Mouse (Mus musculus): Measurements from ENCODE around the gene Sfr1. TPM values are rescaled to one million over a fixed set of nuclear protein-coding genes. Genes with fewer than 3 reads are reported as not detected.

Sfr1 gene
- 297 and 314 TPM in 2 replicates for polyA plus RNA-seq (2016; fragmentation: Nextera tagmentation; extraction: Ambion mirVana)

DNA sequence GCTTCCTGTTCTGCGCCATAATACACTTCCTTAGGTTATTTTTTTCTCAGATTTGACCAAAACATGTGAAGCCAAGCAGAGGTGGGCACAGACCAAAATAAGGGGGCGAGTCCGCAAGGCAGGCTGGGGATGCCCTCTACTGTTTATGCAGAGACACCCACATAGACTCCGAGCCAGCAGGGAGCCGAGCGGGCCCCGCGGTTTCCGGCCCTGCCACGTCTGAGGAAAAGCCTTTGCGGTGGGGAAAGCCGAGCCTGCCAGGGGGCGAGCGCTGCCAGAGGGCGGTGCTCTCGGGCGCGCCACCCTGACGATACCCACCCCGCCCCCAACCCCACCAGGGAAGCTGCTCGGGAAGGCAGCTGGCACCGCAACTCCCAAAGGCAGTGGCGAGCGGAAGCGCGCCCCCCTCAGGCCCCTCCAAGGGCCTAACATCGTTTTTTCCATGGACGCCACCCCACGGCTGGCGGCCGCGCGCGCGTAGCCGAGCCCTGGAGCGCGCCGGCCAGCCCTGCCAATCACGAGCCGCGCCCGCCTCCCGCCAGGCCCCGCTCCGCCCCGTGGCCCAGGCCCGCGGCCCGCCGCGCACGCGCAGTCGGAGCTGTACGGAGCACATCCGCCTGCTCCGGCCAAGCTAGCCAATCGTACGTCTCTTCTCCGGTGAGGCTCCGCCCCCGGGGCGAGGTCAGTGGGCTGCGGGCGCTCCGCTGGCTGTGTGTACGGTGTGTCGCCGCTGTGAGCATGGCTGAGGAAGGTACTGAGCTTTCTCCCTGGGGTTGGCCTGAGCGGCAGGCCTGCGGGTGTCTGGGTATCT, at the start of gene Sfr1:
Sfr1 (plus strand) TSS at position 612 of the 811 bp plus-strand sequence.
- peak; percentile 97 for ATAC-seq (ENCODE audit: low FRiP score)

DNA sequence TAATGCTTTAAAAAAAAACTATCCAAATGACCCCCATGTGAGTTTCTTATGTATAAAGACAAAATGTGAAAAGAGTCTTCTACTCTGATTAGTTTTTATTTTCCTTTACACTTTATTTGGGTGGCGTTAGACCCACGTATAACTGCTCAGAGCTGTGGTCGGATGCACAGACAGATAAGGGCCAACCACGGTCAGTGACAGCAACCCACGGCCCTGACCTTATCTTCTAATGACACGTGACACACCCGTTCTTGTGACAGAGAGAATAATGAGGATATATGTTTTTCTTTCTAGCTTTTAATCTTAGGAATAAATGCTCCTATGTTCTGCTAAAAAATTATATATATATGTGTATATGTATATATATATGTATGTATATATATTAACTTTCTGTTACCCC, 41.9 kb upstream of the Sfr1 start:
- no peak overlapping the region for H3K9ac ChIP-seq
- H3K4me2 ChIP-seq, result no peak overlapping the region
- no peak for ATAC-seq (ENCODE audit: low FRiP score)
- 89% methylated on average over 7 of the region's 7 CpGs for WGBS
- peaks cover 17% of the 10 kb centered on the region for H3K4me1 ChIP-seq
- H3K27ac ChIP-seq, result no peak overlapping the region
- no peaks in the 10 kb centered on the region for H3K27me3 ChIP-seq
- H3K9me3 ChIP-seq, result no peaks in the 10 kb centered on the region
- H3K4me3 ChIP-seq (replicated peaks), result no peak overlapping the region
- no peaks in the 10 kb centered on the region for H3K36me3 ChIP-seq (replicated peaks)

More for the DNA sequence above, at the start of gene Sfr1:
- under 1% methylated on average over 69 of the region's 72 CpGs for WGBS
- Histone ChIP-seq H3K9ac (peak within 1 kb of the TSS; percentile 83), H3K4me3 (replicated peaks) (peak within 1 kb of the TSS; percentile 72), H3K4me1 (peaks cover 15% of the 10 kb centered on the region), H3K4me2 (peak within 1 kb of the TSS; percentile 73), H3K27ac (peak within 1 kb of the TSS; percentile 97), H3K36me3 (replicated peaks) (peaks cover 35% of the 10 kb centered on the region), H3K9me3 (no peaks in the 10 kb centered on the region), H3K27me3 (no peaks in the 10 kb centered on the region)

DNA sequence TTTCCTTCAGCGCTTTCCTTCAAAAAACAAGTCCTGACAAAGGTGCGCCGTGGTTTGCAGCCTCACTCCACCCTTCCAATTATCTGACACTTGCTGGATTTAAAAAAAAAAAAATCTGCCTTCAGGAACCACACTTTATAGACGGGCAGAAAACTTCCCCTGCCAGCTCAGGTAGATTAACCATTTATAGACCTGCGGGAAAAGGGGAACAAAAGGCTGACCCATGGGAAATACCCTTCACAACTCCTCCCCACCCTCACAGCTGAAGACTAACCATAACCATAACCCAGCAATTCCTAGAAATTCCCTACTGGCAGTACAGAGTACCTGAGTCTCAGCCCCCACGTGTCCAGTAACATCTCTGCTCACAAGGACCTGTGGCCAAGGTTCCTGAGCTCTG, 39.5 kb upstream of the Sfr1 start, which contains the start of gene Col17a1:
Col17a1 (minus strand) TSS at position 101 of the 400 bp plus-strand sequence.
- Histone ChIP-seq H3K9me3 (no peaks in the 10 kb centered on the region), H3K4me1 (peaks cover 13% of the 10 kb centered on the region), H3K27me3 (no peaks in the 10 kb centered on the region), H3K27ac (no peak within 1 kb of the TSS), H3K4me3 (replicated peaks) (no peak within 1 kb of the TSS), H3K36me3 (replicated peaks) (no peaks in the 10 kb centered on the region), H3K9ac (no peak within 1 kb of the TSS), H3K4me2 (no peak within 1 kb of the TSS)
- WGBS, result 79% methylated on average over 6 of the region's 6 CpGs
- no peak for ATAC-seq (ENCODE audit: low FRiP score)

DNA sequence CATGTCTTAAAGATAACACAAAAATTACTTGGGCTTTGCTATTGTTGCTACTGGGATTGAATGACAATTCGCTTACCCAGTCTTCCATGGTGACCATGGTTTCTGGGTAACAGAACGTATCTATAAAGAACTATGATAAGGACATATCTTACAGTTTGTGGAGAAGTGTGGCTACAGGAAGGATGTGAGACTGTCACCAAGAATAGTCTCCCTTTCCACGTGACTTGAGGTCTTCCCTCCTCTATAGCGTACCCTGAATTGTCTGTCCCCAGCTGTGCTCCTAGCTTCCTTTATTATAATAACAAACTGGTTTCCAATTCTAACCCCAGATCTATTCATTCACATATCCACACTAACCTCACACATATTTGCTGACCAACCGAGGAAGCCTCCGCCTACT, 35.8 kb upstream of the Sfr1 start:
- no peak overlapping the region for H3K4me2 ChIP-seq
- H3K27ac ChIP-seq, result no peak overlapping the region
- H3K36me3 ChIP-seq (replicated peaks), result no peaks in the 10 kb centered on the region
- no peak for ATAC-seq (ENCODE audit: low FRiP score)
- no peaks in the 10 kb centered on the region for H3K9me3 ChIP-seq
- H3K4me3 ChIP-seq (replicated peaks), result no peak overlapping the region
- H3K9ac ChIP-seq, result no peak overlapping the region
- peaks cover 13% of the 10 kb centered on the region for H3K4me1 ChIP-seq
- WGBS, result 90% methylated on average over 6 of the region's 6 CpGs
- no peaks in the 10 kb centered on the region for H3K27me3 ChIP-seq

DNA sequence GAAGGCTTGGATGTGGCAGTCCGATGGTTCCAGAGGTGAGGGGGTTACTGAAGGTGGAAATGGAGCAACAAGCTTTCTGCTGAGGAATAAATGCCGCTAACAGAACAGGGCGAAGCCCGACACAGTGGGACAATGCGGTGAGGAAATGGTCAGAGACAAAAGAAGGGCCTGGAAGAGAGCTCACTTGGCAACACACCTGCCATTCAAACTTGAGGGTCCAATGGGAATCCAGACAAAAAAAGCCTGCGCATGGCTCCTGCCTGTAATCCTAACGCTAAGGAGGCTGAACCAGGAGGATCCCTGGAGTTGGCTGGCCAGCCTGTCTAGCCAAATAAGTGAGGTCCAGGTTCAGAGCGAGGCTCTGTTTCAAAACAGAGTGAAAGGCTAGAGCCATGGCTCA, 35.1 kb upstream of the Sfr1 start:
- H3K4me3 ChIP-seq (replicated peaks), result no peak overlapping the region
- 95% methylated on average over 8 of the region's 8 CpGs for WGBS
- no peaks in the 10 kb centered on the region for H3K27me3 ChIP-seq
- no peaks in the 10 kb centered on the region for H3K36me3 ChIP-seq (replicated peaks)
- H3K9me3 ChIP-seq, result no peaks in the 10 kb centered on the region
- H3K27ac ChIP-seq, result no peak overlapping the region
- no peak overlapping the region for H3K4me2 ChIP-seq
- ATAC-seq (ENCODE audit: low FRiP score), result no peak
- H3K9ac ChIP-seq, result no peak overlapping the region
- peaks cover 13% of the 10 kb centered on the region for H3K4me1 ChIP-seq

DNA sequence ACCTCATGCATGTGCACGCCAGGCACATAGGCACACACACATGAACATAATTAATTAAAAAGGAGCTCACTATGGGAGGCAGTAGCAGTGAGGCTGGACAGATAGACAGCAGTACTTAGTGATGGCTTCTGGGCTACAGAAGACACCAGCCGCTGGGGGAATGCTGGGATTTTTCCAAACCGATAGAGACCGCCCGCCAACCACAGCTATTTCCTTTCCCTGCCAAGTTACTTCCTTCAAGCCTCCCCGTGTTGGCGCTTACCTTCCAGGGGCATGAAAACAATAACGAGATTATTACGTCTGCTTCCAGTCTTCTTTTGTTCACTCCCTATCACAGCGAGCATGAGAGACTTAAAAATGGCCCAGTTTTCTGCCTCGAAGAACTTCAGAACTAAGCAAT, 34.4 kb upstream of the Sfr1 start:
- Histone ChIP-seq H3K27me3 (no peaks in the 10 kb centered on the region), H3K4me3 (replicated peaks) (no peak overlapping the region), H3K4me1 (peaks cover 13% of the 10 kb centered on the region), H3K4me2 (no peak overlapping the region), H3K27ac (no peak overlapping the region), H3K36me3 (replicated peaks) (no peaks in the 10 kb centered on the region), H3K9me3 (no peaks in the 10 kb centered on the region), H3K9ac (no peak overlapping the region)
- 79% methylated on average over 11 of the region's 11 CpGs for WGBS
- no peak for ATAC-seq (ENCODE audit: low FRiP score)

DNA sequence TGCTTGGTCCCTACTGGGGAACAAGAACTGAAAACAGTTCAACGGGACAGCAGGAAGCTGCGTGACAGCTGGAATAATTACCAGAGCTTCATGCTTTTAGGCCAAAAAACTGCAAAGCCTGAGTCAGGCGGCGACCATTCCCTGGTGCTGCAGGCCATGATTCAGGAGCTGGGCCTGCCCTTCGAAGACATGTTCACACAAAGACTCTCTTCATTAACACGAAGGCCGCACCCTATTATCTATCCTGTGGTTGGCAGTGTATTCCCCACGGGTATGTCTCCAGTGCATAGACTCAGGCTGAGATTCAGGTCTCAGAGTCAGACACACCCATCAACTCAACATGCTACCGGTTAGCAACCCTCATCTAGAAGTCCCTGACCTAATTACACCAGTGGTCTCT, 33.2 kb upstream of the Sfr1 start:
- Histone ChIP-seq H3K27ac (no peak overlapping the region), H3K4me2 (no peak overlapping the region), H3K9me3 (no peaks in the 10 kb centered on the region), H3K9ac (no peak overlapping the region), H3K27me3 (no peaks in the 10 kb centered on the region), H3K4me3 (replicated peaks) (no peak overlapping the region), H3K4me1 (peaks cover 10% of the 10 kb centered on the region), H3K36me3 (replicated peaks) (no peaks in the 10 kb centered on the region)
- ATAC-seq (ENCODE audit: low FRiP score), result no peak
- 91% methylated on average over 9 of the region's 9 CpGs for WGBS

DNA sequence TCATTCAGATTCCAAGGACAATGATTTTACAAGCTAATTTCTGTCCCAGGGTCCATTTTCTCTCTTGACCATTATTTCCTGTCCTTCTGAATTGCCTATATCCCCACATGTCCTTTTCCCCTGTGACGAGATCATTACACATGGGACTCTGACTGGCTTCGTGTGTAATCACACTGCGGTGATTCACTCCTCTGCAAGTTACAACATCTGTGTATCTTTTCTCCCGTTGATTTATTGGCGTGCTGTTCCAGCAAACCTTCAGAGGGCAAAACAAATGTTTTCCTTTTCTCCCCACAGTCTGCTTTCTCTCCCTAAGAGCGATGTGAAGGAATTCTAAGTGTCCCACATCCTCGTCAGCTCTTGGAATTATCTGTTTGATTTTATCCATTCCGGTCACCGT, 31.7 kb upstream of the Sfr1 start:
- no peaks in the 10 kb centered on the region for H3K27me3 ChIP-seq
- no peaks in the 10 kb centered on the region for H3K4me1 ChIP-seq
- no peaks in the 10 kb centered on the region for H3K36me3 ChIP-seq (replicated peaks)
- no peak for ATAC-seq (ENCODE audit: low FRiP score)
- no peaks in the 10 kb centered on the region for H3K9me3 ChIP-seq
- no peak overlapping the region for H3K4me2 ChIP-seq
- H3K4me3 ChIP-seq (replicated peaks), result no peak overlapping the region
- 90% methylated on average over 9 of the region's 9 CpGs for WGBS
- no peak overlapping the region for H3K9ac ChIP-seq
- H3K27ac ChIP-seq, result no peak overlapping the region

DNA sequence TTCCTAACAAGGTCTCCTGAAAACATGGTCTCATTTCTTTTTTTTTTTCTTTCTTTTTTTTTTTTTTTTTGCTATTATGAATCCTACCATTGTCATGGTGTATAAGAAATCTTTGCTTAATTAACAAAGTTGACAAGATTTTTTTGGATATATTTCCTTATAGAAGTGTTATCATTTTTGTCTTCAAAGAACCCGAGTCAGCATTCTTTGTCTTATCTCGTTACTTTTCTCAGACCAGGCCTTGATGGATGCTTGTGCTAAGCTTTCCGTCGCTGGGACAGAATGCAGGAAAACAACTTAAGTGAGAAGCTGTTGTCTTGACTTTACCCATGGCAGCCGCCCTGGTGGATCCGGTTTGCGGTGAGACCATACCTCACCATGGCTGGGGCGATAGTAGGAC, 31.0 kb upstream of the Sfr1 start:
- Histone ChIP-seq H3K9me3 (no peaks in the 10 kb centered on the region), H3K4me3 (replicated peaks) (no peak overlapping the region), H3K27me3 (no peaks in the 10 kb centered on the region), H3K9ac (no peak overlapping the region), H3K27ac (no peak overlapping the region), H3K4me2 (no peak overlapping the region), H3K36me3 (replicated peaks) (no peaks in the 10 kb centered on the region), H3K4me1 (no peaks in the 10 kb centered on the region)
- ATAC-seq (ENCODE audit: low FRiP score), result no peak
- WGBS, result 84% methylated on average over 8 of the region's 8 CpGs

DNA sequence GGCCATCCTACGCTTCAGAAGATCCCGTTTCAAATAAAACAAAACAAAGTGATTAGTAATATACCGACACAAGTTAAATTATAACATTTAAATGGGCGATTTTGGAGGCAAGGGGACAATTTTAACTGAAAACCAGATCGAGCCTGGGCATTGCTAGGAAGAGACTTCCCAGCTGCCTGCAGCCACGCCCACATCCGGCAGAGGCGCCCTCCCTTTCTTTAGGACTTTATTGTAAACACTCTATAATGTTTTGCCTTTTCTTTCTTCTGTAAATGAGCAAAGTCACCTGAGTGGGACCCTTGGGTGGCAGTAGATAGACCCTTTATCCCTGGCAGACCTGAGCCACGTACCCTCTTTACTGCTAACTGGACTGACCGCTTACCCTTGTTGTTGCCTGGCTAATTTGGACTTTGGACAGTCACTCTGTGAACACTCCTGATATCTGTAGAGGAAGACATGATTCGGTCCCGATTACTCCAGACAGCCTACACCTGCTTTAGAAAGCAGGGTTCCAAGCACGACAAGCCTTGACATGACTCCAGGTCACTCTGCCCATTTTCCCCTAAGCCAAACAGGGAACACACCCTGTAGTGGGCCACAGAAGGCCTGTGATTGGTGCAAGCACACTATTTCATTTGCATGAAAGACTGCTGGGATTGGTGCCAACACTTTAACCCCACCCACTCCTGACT, 26.3 kb upstream of the Sfr1 start:
- Histone ChIP-seq H3K4me3 (replicated peaks) (no peak overlapping the region), H3K27ac (no peak overlapping the region), H3K9me3 (no peaks in the 10 kb centered on the region), H3K36me3 (replicated peaks) (no peaks in the 10 kb centered on the region), H3K4me2 (no peak overlapping the region), H3K4me1 (no peaks in the 10 kb centered on the region), H3K9ac (no peak overlapping the region), H3K27me3 (no peaks in the 10 kb centered on the region)
- ATAC-seq (ENCODE audit: low FRiP score), result no peak
- 80% methylated on average over 13 of the region's 13 CpGs for WGBS

DNA sequence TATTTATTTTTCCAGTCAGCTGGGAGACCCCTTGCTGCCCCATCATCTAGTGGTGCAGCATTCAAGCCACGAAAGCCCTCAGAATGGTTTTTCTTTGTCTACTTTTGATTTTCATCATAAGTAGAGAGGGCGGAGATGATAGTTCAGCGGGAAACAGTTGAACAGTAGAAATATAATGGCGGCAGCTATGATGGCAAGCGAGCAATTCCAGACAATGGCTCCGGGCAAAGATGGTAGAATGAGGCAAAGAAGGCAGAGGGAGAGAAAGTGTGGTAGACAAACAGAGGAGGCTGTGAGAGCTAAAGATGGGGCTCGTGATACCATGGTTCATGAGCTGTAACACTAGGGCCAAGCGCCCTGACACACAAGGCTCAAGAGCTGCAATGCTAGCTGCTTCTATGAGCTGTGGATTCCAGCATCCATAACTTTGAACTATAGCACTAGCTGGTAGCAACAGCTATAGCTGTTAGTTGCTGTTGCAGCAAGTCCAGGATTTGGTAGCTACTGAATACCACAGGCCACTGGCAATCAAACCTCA, 25.6 kb upstream of the Sfr1 start:
- Histone ChIP-seq H3K9me3 (no peaks in the 10 kb centered on the region), H3K36me3 (replicated peaks) (no peaks in the 10 kb centered on the region), H3K4me1 (no peaks in the 10 kb centered on the region), H3K4me3 (replicated peaks) (no peak overlapping the region), H3K9ac (no peak overlapping the region), H3K4me2 (no peak overlapping the region), H3K27me3 (no peaks in the 10 kb centered on the region), H3K27ac (no peak overlapping the region)
- ATAC-seq (ENCODE audit: low FRiP score), result no peak
- 93% methylated on average over 8 of the region's 8 CpGs for WGBS

DNA sequence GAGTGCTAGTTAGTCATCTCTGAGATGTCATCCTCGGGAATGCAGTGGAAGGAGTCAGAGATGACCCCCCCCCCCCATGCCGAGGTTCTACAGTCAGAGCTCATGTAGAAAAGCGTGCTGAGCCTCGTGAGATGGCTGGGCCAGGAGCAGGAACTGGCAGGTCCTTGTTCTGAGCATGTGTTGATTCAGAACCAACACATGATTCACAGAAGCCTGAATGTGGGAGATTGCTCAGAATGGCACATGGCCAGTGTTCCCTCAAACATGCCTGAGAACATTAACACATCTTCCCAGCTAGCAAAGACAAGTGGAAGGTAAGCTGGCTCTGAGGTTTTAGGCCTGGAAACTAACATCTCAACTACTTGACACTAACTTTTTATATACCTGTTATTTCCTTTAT, 21.1 kb upstream of the Sfr1 start:
- no peak for ATAC-seq (ENCODE audit: low FRiP score)
- Histone ChIP-seq H3K27ac (no peak overlapping the region), H3K4me2 (no peak overlapping the region), H3K27me3 (no peaks in the 10 kb centered on the region), H3K9ac (no peak overlapping the region), H3K4me3 (replicated peaks) (no peak overlapping the region), H3K9me3 (no peaks in the 10 kb centered on the region), H3K36me3 (replicated peaks) (no peaks in the 10 kb centered on the region), H3K4me1 (no peaks in the 10 kb centered on the region)
- 85% methylated on average over 4 of the region's 4 CpGs for WGBS

All from forebrain, embryonic 12.5 days (tissue).